11 mouse cellular contexts compared by ENCODE assay signal in the genomic region with DNA sequence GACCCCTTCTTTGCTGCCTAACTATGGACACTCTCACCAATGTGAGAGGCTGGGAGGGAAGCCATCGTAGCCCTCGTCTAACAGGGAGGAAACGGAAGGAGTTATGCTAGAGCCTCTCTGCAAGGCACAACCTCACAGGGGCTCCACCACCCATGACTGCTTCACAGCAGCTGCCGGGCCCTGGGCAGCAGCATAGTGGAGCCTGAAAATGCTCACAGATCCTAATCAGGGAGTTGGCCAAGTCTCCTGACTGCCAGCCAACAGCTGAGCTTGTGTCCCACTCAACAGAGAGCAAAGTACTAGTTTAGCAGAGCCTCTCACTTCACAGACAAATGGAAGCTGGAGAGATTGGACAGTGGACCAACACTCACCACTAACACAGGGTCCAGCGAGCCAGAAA. TPM values are rescaled to one million over a fixed set of nuclear protein-coding genes. Genes with fewer than 3 reads are reported as not detected.
DNase-seq lines count a peak whose midpoint lies in the region; ATAC-seq lines count a peak whose summit lies in the region.
"Had no signal": no experiment of that assay in that cellular context is flagged by ENCODE, and none has a peak within 500 bp of the region (broad histone marks: within the 10 kb centered on the region; RNA-seq: fewer than 3 reads in every experiment).

No protein-coding gene starts in this region.

- DNase-seq in left cerebral cortex, adult 18-20 months (ENCODE audit: low spot score in 2 of 2) = peak; percentile 54 to 59
- DNase-seq in left cerebral cortex, adult 11 months (ENCODE audit: low spot score) = no peak
- peak; percentile 69 for DNase-seq in kidney, adult 11 months
- DNase-seq in kidney, postnatal 4 days = peak; percentile 26 to 51
- peak; percentile 55 for DNase-seq in right cerebral cortex, postnatal 25 days
- no peak for DNase-seq in c-Kit-positive CD71-positive TER-119-positive erythroid progenitor cells, embryonic 14.5 days (ENCODE audit: low spot score)
- DNase-seq: adrenal gland, postnatal 25 days; thymus, postnatal 25 days had no signal

- ATAC-seq in granulocyte monocyte progenitor cell, adult 5-6 weeks (replicated peaks; ENCODE audit: poor library complexity, severe bottlenecking) = no peak

RNA-seq across cellular contexts. Expression of a gene that starts 21.5 kb away (rescaled TPM):
- 10 to 100 TPM; 33.7 to 39.3 TPM for total RNA-seq in left cerebral cortex, adult 18-20 months (2021)
- total RNA-seq in granulocyte monocyte progenitor cell, adult 5-6 weeks (2014; fragmentation: Nextera tagmentation) = not detected in 2 replicates
- not detected in 2 replicates for total RNA-seq in granulocyte monocyte progenitor cell, adult 5-6 weeks (2017)
- total RNA-seq: adrenal gland, postnatal 25 days; common myeloid progenitor, adult 5-6 weeks; MEL had no signal

RNA-seq across cellular contexts. Expression of a gene that starts 29.4 kb away (rescaled TPM):
- not detected for total RNA-seq in left cerebral cortex, adult 18-20 months (2021)
- total RNA-seq in granulocyte monocyte progenitor cell, adult 5-6 weeks (2014; fragmentation: Nextera tagmentation) = not detected in 2 replicates
- total RNA-seq in granulocyte monocyte progenitor cell, adult 5-6 weeks (2017) = not detected in 2 replicates
- total RNA-seq: adrenal gland, postnatal 25 days; common myeloid progenitor, adult 5-6 weeks; MEL had no signal

Comparison
In these comparisons a context has a peak if more than half of its experiments do, and no peak if none do; other contexts are left out.
1. DNase-seq: peak in left cerebral cortex, adult 18-20 months (2 of 2), kidney, adult 11 months (single experiment), kidney, postnatal 4 days (2 of 2) and right cerebral cortex, postnatal 25 days (single experiment); none in left cerebral cortex, adult 11 months (single experiment) and c-Kit-positive CD71-positive TER-119-positive erythroid progenitor cells, embryonic 14.5 days (single experiment).
2. RNA of a gene that starts 21.5 kb away (total RNA-seq): 33.7 to 39.3 TPM in left cerebral cortex, adult 18-20 months; not detected in granulocyte monocyte progenitor cell, adult 5-6 weeks; every median in the first group is over 10 times any median in the second.